8 mouse cellular contexts compared by ENCODE assay signal in the genomic region with DNA sequence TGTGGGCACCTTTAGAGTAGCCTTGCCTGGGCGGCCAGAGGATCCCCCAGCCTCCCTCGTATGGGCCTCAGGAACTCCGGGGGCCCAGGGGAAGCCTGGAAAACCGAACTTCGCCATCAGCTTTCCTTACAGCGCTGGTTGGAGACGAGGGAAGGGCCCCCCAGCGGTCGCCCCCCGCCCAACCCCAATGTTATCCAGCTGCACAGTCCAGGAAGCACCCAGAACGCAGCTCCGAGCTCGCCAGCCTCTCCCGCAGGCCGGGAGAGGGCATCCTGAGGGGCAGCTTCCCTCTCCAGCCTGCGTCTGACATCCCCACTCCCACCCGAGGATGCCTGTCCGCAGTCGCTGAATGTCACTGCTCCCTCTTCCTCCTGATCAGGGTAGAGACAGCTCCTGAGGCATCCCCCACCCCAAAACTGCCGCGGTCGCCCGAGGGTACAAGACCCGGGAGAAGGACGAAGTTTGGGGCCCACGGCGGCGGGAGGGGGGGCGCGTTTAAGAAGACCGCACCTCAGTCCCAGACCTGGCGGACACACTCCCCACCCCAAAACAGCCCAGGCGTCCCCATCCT. TPM values are rescaled to one million over a fixed set of nuclear protein-coding genes. Genes with fewer than 3 reads are reported as not detected.
DNase-seq lines count a peak whose midpoint lies in the region; ATAC-seq and TF ChIP-seq lines count a peak whose summit lies in the region.

No protein-coding gene starts in this region.

- no peak for TF ChIP-seq POLR2A in cerebellum, adult 2 months (IDR thresholded peaks at IDR 0.05; ENCODE audit: borderline replicate concordance, insufficient read depth, low read length)

- peak overlapping the region; percentile 91 for H3K9ac ChIP-seq in liver, embryonic 11.5 days (ENCODE audit: low read depth, low read length)

- peak; percentile 58 to 59 for DNase-seq in frontal cortex, postnatal 10 days (ENCODE audit: low spot score in 2 of 2)
- DNase-seq in frontal cortex, adult 2 months (ENCODE audit: extremely low spot score in 1 of 2, low spot score in 1 of 2) = no peak
- DNase-seq in cerebellum, adult 2 months = peak in 1 of 2 experiments; percentile 71
- peak; percentile 43 for DNase-seq in gastrocnemius, postnatal 14 days
- DNase-seq in kidney, adult 9 months = peak; percentile 42
- peak; percentile 75 for DNase-seq in liver, embryonic 11.5 days (ENCODE audit: low spot score)
- DNase-seq in neural tube, embryonic 10.5 days (ENCODE audit: extremely low spot score, low spot score) = peak; percentile 79
- DNase-seq in testis, postnatal 14 days (ENCODE audit: low spot score) = peak; percentile 59

- H3K36me3 ChIP-seq in liver, embryonic 11.5 days (ENCODE audit: control insufficient read depth, insufficient read depth, low read length) = no peaks in the 10 kb centered on the region

- ATAC-seq in liver, embryonic 11.5 days (replicated peaks; ENCODE audit: low FRiP score) = no peak

- peak overlapping the region; percentile 99 for H3K4me2 ChIP-seq in liver, embryonic 11.5 days

- TF ChIP-seq CTCF in cerebellum, adult 2 months (IDR thresholded peaks at IDR 0.05; ENCODE audit: borderline replicate concordance, insufficient read depth, low read depth, low read length) = no peak

- no peaks in the 10 kb centered on the region for H3K27me3 ChIP-seq in cerebellum, adult 2 months (ENCODE audit: control insufficient read depth, insufficient read depth, low read length)
- no peaks in the 10 kb centered on the region for H3K27me3 ChIP-seq in liver, embryonic 11.5 days (replicated peaks; ENCODE audit: control insufficient read depth, insufficient read depth, low read length)

- H3K4me1 ChIP-seq in cerebellum, adult 2 months (ENCODE audit: control insufficient read depth, insufficient read depth, low read length) = no peaks in the 10 kb centered on the region; the same call in 1 of the 2 replicates
- H3K4me1 ChIP-seq in liver, embryonic 11.5 days (replicated peaks; ENCODE audit: control insufficient read depth, insufficient read depth, low read length) = peaks cover 29% of the 10 kb centered on the region

- 1% methylated on average over 33 of the region's 33 CpGs for WGBS in cerebellum, adult 2 months
- WGBS in liver, embryonic 11.5 days = under 1% methylated on average over 33 of the region's 33 CpGs

- H3K9me3 ChIP-seq in liver, embryonic 11.5 days (ENCODE audit: control insufficient read depth, low read length) = no peaks in the 10 kb centered on the region

- H3K27ac ChIP-seq in cerebellum, adult 2 months (ENCODE audit: insufficient read depth, low read length) = no peak overlapping the region
- H3K27ac ChIP-seq in liver, embryonic 11.5 days (ENCODE audit: low read depth, low read length) = peak overlapping the region; percentile 88; the same call in 1 of the 2 replicates

- intact Hi-C loops in gastrocnemius, postnatal 14 days (cut with DNase I; ENCODE audit: low total_unique reads) = loop anchor here (10.0 kb wide), 1 partner anchor 106 kb away; no protein-coding TSS in a partner anchor

- peak overlapping the region; percentile 82 for H3K4me3 ChIP-seq in cerebellum, adult 2 months (replicated peaks; ENCODE audit: insufficient read depth, low read depth, low read length)
- H3K4me3 ChIP-seq in liver, embryonic 11.5 days (ENCODE audit: low read depth, low read length) = peak overlapping the region; percentile 87

RNA-seq across cellular contexts. Expression of a gene that starts 17.9 kb away (rescaled TPM):
- 41.3 and 45.9 TPM in 2 replicates for polyA plus RNA-seq in frontal cortex, adult 2 months (2012; rRNA removed)
- polyA plus RNA-seq in cerebellum, adult 2 months (2012; rRNA removed) = 22.5 and 24.7 TPM in 2 replicates
- 10 to 100 TPM; 17.2 to 22.3 TPM for total RNA-seq in gastrocnemius, postnatal 14 days (2021)
- polyA plus RNA-seq in liver, embryonic 11.5 days (2014; fragmentation: Nextera tagmentation; extraction: Ambion mirVana) = 6.7 TPM in 2 replicates

Comparison
In these comparisons a context has a peak if more than half of its experiments do, and no peak if none do; other contexts are left out.
1. DNase-seq: peak in frontal cortex, postnatal 10 days (2 of 2), gastrocnemius, postnatal 14 days (single experiment), kidney, adult 9 months (single experiment), liver, embryonic 11.5 days (single experiment), neural tube, embryonic 10.5 days (single experiment) and testis, postnatal 14 days (single experiment); none in frontal cortex, adult 2 months (0 of 2).